Mouse (Mus musculus) G1E (cell line): ENCODE data around the gene Erf.

Experiments
- CTCF ChIP-seq: IDR thresholded peaks from 2 replicates; pipeline ENCODE4 v1.5.1; 2012; ENCODE audit warnings: low read depth, low read length, inconsistent platforms, mixed read lengths
- GATA1 ChIP-seq: IDR thresholded peaks from 2 replicates; pipeline ENCODE4 v1.6.1; 2012; ENCODE audit warnings: borderline replicate concordance, low read length, inconsistent platforms, mixed read lengths
- TAL1 ChIP-seq: conservative IDR thresholded peaks from 2 replicates; pipeline ENCODE4 v1.6.1; 2012; ENCODE audit warnings: low read depth, low read length, inconsistent platforms, mixed read lengths

DNA sequence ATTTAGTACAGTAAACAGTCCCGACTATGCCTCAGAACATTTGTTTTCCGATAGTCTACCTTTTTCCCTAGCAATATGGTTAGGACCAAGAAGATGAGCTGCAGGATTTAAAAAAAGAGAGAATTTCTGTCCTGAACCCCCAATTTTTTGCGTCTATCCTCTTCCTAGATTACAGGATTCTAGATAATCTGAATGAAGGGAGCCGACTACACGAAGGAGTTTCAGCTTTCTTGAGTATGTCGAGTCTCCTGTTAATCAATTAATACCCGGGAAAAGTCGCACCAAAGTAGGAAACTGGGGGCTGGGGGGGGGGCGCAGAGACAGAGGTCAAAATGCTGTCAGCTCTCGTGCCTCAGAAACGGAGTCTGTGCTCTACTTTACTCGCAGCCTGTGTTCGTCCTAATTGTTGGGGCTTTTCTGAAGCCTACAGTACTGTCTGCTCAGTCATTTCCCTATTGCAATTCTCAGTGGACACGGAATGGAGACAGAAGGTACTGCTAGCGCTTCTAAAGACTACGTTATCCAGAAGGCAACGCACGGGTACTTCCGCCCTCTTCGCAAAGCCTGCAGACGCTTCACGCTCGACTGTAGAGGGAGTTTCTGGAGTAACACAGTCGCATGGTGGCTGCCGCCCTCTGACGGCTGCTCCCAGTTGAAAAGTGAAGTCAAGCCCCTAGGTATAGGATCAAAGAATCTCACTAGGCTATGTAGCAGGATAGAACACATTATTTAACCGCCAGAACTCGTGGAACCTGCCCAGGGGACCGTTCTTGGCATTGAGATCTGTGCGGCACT is 11.5 kb downstream of the Erf start:
- no peak for TF ChIP-seq GATA1
- no peak for TF ChIP-seq TAL1
- no peak for TF ChIP-seq CTCF
